Mouse (Mus musculus) megakaryocyte progenitor cell, adult 5-6 weeks (primary cell): ENCODE results near the gene Cdc25a. TPM values are rescaled to one million over a fixed set of nuclear protein-coding genes. Genes with fewer than 3 reads are reported as not detected.

ENCODE experiments used
- ATAC-seq: replicated peaks from 2 replicates; pipeline ENCODE4 v1.8.0; 2016; ENCODE audit warnings: mild to moderate bottlenecking, moderate TSS enrichment, inconsistent platforms; ENCODE audit not compliant: poor library complexity
- total RNA-seq, 2 experiments: library from RNA; stranded (forward) in 1 of 2; stranded (reverse) in 1 of 2; fragments of 157-497, 149-512 nt in 1 of 2; fragments of 200-1000 nt in 1 of 2; gene quantifications; 2 replicates each; pipeline versions ENCODE4 v1.2.3 to v1.2.4; 2015 to 2017

Gene Cdc25a
- total RNA-seq (2015) (28.8 and 33.8 TPM in 2 replicates), total RNA-seq (2017) (46.3 and 55.2 TPM in 2 replicates)

DNA sequence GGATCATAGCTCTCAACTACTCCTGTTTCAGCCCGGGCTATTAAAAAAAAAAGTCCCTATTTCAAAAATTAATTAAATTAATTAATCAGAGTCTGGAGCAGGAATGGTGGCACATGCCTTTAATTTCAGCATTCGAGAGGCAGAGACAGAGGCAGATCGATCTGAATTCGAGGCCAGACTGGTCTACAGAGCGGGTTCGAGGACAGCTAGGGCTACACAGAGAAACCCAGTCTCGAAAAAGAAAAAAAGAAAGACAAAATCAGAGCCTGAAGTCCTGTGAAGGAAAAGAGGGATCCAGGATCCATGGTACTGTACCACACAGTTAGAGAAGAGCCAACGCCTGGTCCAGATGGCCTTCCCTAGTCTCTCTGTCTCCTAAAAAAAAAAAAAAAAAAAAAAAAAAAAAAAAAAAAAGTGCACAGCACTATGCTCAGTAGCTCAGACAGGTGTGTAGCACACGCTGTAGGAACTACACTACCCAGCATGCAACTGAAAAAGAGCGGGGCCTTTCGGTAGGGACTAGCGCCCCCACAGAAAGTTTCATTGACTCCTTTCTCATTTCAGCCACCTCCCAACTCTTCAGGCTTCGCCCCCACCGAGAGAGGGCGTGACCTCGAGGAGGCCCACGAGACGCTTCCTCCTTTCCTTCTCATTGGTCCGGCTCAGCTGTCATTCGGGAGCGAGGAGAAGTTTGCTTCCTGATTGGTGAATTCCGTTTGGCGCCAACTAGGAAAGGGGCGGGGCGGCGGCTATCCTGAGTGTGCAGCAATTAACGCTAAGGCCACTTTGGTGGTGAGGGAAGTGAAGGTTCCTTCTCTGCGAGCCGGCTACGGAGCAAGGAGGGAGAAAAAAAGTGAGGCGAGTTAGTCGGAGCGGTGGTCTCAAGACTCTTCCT is at the start of gene Cdc25a:
Gene Cdc25a (plus strand): TSS at position 783 of the 895 bp plus-strand sequence.
- ATAC-seq: peak; percentile 93

DNA sequence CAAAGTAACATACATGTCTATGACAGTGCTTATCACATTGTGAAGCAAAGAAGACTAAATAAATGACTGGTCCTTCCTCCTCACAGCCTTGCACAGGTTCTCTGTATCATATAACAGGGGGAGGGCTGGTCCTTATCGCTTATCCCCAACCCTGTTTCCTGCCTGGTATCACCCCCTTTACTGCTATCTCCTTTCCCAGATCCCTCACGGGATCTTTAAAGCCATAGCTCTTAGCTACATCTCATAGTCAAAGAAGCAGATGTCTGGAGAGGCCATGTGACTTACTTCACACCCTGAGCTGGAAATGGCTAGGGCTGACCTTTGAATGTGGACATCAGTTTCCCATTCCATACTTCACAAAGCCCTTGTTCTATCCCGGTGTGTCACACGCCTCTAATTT is 49.6 kb upstream of the Cdc25a start:
- peak; percentile 29; the same call in 1 of the 2 replicates for ATAC-seq

DNA sequence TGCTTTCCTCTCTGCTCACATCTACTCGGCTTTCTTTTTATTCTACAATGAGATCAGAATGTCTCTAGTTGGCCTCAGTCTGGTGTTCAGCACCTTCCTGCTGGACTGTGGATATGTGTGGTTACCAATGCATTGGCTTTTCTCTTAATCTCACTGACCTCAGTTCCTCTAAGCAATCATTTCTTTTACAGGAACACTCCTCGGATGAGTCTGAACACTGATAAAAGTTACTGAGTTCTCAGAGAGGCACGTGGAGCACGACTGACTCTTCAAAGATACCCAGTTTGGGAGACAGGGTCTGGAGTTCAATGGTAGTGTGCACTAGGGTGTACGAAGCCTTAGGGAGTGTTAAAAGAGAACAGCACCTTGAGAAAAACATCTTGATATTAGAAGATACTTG is 49.2 kb upstream of the Cdc25a start:
- ATAC-seq: peak; percentile 29

DNA sequence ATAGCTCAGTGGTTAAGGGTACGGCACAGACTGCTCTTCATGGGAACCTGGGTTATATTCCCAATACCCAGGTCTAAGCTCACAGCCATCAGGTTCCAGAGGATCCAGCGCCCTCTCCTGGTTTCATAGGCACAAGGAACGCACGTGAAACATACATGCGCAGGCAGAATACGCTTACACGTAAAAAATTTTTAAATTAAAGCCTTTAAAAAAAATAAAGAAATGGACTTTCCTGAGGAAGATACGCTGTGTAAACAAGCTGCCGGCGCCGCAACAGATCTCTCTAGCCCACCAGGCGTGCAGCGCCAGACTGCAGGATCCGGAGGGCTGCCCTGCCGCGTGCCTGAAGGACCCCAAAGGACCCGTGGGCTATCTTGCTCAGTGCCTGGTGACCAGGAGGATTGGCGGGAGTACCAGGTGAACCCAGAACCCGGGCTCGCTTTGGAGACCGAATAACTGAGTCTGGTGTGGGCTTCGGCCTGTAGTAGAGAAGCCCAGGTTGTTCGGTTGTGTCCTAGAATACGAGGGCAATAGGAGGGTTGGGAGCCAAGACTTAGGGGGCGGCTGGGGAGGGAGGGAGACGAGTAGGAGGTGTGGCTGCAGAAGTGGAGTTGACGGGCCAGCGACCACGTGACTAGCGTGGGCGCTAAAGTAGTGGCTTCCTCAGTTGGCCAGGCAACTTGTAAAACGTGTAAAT is 42.8 kb upstream of the Cdc25a start, which contains the start of gene Nme6:
Gene Nme6 (plus strand): TSS at position 359 of the 697 bp plus-strand sequence.
- peak; percentile 95 for ATAC-seq

DNA sequence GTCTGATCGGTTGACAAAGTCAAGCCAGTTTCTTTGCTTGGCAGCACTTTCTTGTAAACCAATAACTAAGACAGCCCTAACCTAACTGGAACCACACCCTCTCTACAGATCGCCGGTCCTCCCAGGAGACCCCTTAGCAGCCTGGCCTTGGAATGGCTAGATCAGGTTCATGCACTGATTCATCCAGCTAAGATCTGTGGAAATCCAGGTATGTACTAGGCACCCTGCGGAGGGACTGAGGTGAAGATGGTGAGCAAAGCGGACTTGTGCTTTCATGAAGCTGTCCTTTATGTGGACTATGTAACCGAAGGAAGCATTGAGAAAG is 42.3 kb upstream of the Cdc25a start:
- ATAC-seq: no peak; the same call in 1 of the 2 replicates

DNA sequence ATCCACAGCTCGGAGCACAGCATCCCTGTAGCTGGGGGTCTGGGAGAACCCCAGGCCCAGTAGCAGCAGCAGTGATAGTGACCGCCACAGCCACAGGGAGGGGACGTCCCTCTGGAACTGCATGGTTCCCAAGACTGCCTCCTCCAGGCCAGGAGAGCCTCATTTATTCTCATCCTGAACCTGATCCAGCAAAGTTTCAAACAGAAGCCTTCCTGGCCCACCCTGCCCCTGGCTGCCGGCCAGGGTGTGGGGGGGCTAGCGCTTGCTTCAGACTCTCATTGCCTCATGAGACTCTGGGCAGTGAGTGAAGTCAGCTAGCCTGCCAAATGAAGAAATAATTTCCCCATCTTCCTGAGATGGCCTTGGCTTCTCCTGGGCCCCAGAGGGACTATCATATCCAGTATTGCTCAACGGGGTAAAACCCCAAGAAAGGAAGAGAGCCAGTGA is 26.0 kb upstream of the Cdc25a start, which contains the start of gene Camp:
Gene Camp (minus strand): TSS at position 306 of the 447 bp plus-strand sequence.
- ATAC-seq: peak; percentile 96

DNA sequence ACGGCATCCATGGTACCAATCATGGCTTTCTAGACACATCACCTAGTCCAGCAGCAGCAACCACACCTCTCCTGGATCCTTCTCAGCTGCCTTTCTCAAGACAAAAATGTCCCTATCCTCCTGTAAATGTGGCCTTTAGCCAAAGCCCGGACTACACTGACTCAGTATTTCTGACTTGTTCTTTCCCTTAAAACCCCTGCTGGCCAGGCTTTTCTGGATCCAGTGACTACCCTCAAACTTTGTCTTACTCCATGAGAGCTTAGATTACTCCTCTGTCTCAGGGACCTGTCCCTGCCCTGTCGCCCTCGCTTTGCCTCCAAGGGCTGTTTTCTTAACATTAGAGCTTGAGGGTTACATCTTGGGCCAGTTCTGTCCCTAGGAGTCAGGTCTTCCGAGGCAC is 25.3 kb upstream of the Cdc25a start:
- ATAC-seq: no peak

DNA sequence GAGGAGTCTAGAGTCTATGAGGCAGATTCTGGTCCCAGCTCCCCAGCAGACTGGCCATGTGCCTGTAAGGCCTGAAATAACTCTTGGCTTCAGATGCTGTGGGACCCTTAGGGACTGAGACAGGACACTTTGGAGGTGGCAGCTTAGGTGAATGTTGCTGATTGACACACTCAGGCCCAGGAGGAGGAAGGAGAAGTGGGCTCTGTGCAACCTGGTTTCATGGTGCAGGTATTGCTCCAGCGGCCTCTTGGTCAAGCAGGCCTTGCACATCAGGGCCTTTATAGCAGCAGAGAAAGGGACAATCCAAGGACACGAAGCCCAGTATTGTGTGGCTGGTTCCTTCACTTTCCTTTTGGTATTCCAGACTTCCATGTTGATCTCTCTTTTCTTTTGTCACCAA is 21.0 kb upstream of the Cdc25a start:
- peak; percentile 49; the same call in 1 of the 2 replicates for ATAC-seq

DNA sequence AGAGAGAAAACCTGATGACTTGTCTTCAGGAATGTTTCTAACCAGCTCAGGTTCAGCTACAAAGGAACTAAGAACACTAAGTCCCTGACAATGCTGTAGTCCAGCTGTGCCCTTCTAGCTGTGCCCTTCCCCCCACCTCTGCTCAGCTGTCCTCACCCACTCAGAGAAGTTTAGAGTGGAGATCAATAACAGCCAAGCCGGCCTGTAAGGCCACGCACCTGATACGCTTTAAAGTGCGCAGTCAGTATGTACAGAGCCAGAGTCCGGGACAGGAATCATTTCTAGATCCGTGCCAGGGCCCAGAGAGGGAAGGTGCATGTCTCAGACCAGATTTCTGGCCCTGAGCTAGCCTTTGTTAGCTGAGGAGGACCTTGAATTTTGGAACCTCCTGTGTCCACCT is 19.4 kb upstream of the Cdc25a start:
- ATAC-seq: no peak

DNA sequence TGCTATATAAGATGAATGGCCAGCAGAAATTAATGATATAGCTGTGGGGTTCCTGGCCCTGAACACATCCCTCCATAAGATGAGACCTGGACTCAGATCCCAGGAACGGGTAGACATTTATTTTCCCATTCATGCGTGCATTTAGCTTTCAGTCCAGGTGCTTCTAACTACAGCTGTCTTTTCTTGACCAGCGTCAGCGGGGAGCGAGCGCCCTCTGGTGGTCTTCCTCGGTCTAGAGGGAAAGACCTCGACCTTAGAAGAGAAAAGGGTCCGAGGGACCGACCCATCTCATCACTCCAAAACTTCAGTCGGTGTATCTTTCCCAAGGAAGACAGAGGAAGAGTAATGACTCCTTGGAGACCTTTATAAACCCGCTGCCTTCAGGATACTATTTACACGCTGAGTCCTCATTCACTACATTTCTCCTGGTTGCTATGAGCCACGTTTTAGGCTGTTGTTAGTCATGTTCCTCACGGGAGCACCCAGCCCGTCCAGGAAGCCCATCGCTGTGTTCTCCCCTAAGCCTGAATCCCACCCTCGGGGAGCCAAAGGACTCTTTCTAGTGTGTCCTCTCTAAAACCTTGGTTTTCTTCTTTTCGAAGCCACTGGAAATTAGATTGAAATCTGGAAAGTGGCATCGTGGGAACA is 12.9 kb upstream of the Cdc25a start:
- peak; percentile 80 for ATAC-seq

DNA sequence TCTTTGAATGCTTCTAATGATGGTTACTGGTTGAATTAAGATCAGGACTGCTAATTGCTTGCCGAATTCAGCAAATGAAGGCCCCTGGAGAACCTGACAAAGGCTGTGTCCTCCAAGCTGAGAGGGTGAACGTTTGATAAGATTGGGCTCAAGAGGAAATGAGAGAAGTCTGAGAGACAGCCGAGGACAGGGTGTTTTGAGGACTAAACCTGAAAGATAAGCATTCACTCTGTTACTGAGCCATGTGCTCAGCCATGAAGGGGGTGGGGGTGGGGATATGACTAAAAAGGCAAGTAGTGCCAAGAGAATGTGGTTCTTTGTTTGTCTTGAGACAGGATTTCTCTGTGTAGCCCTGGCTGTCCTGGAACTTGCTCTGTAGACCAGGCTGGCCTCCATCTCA is 12.3 kb upstream of the Cdc25a start:
- peak; percentile 61 for ATAC-seq

DNA sequence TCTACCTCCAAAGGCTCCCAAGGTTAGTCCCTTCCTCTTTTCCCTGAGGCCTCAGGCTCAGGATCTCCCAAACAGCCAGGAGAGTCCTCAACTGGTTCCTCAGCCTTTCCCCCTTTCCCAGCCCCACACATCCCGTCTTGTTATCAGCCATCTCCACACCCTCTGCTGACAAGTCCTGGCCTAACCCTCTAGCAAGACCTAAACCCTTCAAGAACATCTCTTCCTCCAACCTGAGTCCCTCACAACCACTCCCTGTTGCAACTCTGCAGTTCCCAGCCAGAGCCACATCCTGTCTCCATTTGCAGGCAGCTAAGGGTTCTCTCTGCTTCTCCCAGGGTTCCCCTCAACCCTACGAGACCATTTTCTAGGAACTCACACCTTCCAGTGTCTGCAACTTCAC is 9.2 kb upstream of the Cdc25a start:
- ATAC-seq: peak; percentile 9; the same call in 1 of the 2 replicates

DNA sequence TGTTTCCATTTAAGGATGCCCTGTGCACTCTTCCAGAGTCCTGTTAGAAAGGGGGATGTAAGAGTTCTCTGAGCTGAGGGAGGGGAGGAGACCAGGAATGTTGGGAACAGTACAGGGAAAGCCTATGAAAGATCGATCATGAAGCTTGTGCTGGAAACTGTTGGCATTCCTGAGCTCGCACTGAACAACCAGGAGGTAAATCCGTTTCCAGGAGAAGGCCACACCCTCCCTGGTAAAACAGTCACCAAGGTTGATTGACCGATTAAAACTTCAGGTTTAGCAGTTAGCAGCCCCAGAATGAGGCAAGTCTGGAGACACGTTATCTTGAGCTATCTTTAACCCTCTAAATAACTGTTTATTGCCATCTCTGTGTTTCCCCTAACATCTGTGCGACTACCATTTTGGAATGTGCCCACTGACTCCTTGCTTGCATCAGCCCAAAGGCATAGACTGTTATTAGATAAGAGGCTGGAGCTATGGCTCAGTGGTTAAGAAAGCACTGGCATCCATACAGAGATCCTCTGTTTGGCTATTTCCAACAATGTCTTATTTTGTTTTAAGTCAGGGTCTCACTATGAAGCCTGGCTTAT is 4.3 kb upstream of the Cdc25a start:
- no peak for ATAC-seq

DNA sequence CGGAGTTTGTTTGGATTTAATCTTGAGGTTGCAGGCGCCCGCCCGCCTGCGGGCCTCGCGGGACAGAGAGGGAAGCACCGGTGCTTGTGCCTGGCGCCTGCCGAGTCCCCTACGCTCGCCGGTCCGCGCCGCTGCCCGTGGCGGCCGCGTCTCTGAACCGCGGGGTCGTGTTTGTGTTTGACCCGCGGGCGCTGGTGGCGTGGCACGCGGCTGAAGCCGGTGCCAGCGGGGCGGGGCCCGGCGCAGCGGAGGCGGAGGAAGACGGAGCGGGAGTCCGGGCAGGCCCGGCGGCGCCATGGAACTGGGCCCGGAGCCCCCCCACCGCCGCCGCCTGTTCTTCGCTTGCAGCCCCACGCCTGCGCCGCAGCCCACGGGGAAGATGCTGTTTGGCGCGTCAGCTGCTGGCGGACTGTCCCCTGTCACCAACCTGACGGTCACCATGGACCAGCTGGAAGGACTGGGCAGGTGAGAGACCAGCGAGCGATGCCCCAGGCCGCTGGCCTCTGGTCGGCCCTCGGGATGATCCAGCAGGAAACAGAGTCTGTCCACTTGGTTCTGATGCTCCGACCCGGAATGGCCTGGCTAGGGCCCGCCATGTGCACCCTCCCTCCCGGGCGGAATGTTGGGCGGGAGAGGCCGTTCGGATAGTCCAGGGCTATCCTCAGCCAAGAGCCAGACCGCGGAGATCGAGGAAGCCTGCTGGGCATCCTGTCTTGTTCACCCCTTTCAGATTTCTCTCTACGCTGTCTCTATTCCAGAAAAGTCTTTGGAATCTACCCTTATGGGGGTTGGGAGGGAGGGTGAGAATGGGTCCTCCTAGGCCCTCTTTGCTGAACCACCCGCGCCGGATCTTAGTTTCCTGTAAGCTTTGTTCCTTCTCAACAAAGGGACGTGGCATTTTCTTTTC is 569 bp downstream of the Cdc25a start:
- ATAC-seq: peak; percentile 10; the same call in 1 of the 2 replicates

DNA sequence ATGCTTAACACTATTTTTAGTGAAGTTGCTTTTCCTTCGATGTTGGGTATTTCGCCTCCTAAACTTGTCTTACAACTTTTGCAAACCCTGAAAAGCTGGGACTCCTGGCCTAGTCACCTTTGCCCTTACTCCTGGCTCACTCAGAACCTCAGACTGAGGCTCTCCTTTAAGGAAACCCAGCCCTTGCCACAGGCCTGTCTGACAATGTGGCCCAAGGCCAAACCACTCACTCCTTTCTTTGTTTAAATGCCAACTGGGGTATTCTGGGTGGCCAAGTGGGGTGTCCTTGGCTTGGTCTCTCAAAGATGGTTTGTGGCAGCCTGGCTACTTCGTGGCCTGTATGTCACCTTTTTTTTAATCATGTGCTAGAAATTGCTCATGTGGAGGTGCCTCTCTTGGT is 1.4 kb downstream of the Cdc25a start:
- ATAC-seq: no peak

DNA sequence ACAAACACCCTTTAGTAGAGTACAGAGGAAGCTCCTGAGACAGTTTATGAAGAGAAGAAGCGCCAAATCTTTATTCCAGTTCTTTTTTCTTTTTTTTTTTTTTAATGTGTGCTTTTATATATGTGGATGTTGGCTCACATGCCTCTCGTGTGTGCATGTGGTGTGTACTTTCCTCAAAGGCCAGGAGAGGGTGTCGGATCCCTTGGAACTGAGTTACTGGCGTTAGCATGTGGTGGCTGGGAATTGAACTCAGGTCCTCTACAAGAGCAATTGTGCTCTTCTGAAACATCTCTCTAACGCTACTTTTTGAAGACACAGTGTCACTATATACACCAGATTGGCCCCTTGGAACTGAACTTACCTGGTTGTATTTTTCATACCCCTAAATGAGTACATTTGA is 2.3 kb downstream of the Cdc25a start:
- ATAC-seq: 0 out of 2 replicates have a peak, but pooled peaks have one; percentile 22

DNA sequence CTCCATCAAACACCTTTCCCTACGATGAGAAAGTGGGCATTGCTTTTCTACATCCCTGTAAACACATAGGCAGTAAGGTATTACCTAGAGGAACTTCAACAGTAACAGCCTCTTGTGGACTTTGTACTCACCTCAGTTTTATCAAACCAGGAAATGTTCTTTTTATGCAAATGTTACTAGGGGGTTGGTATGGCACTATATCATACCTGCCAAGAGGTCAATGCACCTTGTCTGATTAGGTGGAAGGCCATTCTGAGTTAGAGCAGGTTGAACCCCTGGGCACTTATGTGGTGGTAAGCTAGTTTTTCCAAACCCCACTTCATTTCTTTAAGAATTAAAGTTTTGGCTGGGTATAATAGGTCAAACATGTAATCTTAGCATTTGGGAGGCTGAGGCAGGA is 3.9 kb downstream of the Cdc25a start:
- ATAC-seq: no peak

DNA sequence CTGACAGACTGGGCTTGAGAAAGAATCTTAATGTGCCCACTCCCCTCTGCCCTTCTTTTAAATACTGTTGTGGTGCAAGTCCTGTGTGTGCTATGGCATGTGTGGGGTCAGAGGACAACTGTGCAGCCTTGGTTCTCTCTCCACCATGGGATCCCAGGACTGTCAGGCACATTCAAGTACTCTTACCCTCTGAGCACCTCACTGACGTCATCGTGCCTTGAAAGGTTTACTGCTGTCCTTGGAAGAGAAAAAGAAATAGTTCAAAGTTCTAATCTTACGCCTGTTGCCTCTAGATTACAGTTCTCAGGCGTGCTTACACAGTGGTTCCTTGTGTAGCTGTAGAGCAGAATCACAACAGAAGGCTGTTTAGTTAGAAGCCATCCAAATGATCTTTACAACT is 10.9 kb downstream of the Cdc25a start:
- ATAC-seq: no peak

DNA sequence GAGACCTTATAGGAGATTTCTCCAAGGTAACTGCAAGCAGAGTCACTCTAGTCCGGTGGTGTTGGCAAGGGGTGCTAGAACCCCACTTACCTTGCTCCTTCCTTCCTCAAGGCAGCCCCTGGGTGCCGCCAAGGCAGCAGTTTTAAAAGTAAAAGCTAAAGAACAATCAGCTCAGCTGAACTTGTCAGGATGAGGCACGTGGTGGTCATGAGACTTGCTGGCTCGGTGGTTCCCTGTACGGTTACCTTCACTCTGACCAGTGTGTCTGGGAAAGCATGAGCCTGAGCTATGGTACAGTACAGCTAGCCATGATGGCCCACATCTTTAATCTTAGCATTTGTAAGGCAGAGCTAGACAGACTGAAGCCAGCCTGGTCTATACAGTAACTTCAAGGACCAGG is 11.9 kb downstream of the Cdc25a start:
- ATAC-seq: no peak

DNA sequence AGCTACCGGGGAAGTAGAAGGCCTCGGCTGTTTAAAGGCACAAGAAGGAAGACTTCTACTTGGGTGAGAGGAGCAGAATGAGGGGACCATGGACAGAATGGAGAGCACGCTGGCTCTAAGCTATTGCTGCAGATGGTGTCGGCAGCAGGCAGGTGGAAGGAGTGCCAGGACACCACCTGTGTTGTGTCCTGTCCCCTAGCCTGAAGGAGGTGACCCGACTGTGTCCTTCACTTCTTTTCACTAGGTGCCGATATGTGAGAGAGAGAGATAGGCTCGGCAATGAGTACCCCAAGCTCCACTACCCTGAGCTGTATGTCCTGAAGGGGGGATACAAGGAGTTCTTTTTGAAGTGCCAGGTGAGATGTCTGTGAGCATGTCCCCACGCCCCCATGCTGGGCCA is 16.1 kb downstream of the Cdc25a start:
- no peak for ATAC-seq
